Mouse (Mus musculus): Measurements from ENCODE around the gene Mapkap1. TPM values are rescaled to one million over a fixed set of nuclear protein-coding genes. Genes with fewer than 3 reads are reported as not detected.

The Mapkap1 gene
- polyA plus RNA-seq (2012; rRNA removed) = 23.3 and 52.5 TPM in 2 replicates

- Histone ChIP-seq H3K27me3 (ENCODE audit: control insufficient read depth, insufficient read depth, low read length) (no peaks in the 10 kb centered on the region), H3K36me3 (ENCODE audit: control insufficient read depth, insufficient read depth, low read length) (no peaks in the 10 kb centered on the region), H3K4me1 (ENCODE audit: control insufficient read depth, insufficient read depth, insufficient read length, low read length) (peaks cover 3% of the 10 kb centered on the region; the same call in 1 of the 2 replicates), H3K27ac (ENCODE audit: insufficient read depth, low read depth, low read length) (peak within 1 kb of the TSS; percentile 87), H3K4me3 (ENCODE audit: low read depth, low read length) (peak within 1 kb of the TSS; percentile 92)
- WGBS = under 1% methylated on average over 68 of the region's 68 CpGs
- TF ChIP-seq POLR2A (IDR thresholded peaks at IDR 0.05; ENCODE audit: low read depth, low read length) (peak; percentile 54), CTCF (IDR thresholded peaks at IDR 0.05; ENCODE audit: extremely low read depth, insufficient read length, insufficient replicate concordance, low read depth, low read length) (no peak)
Measured at GRCm38 (mm10) chr2:34406601-34407464, at the start of gene Mapkap1. Gene Mapkap1, plus strand, starts transcription at chr2:34406771.

GRCm38 (mm10) chr2:34363678-34364077 lies 42.9 kb upstream of the Mapkap1 start:
- Histone ChIP-seq H3K27ac (ENCODE audit: insufficient read depth, low read depth, low read length) (no peak overlapping the region), H3K27me3 (ENCODE audit: control insufficient read depth, insufficient read depth, low read length) (no peaks in the 10 kb centered on the region), H3K4me3 (ENCODE audit: low read depth, low read length) (no peak overlapping the region), H3K36me3 (ENCODE audit: control insufficient read depth, insufficient read depth, low read length) (no peaks in the 10 kb centered on the region), H3K4me1 (ENCODE audit: control insufficient read depth, insufficient read depth, insufficient read length, low read length) (no peaks in the 10 kb centered on the region)
- TF ChIP-seq CTCF (IDR thresholded peaks at IDR 0.05; ENCODE audit: extremely low read depth, insufficient read length, insufficient replicate concordance, low read depth, low read length) (no peak), POLR2A (IDR thresholded peaks at IDR 0.05; ENCODE audit: low read depth, low read length) (no peak)
- WGBS = 12% methylated on average over 1 of the region's 1 CpGs

- Histone ChIP-seq H3K4me1 (ENCODE audit: control insufficient read depth, insufficient read depth, insufficient read length, low read length) (no peaks in the 10 kb centered on the region; the same call in 1 of the 2 replicates), H3K27ac (ENCODE audit: insufficient read depth, low read depth, low read length) (no peak overlapping the region), H3K27me3 (ENCODE audit: control insufficient read depth, insufficient read depth, low read length) (no peaks in the 10 kb centered on the region), H3K36me3 (ENCODE audit: control insufficient read depth, insufficient read depth, low read length) (no peaks in the 10 kb centered on the region), H3K4me3 (ENCODE audit: low read depth, low read length) (no peak overlapping the region)
- TF ChIP-seq CTCF (IDR thresholded peaks at IDR 0.05; ENCODE audit: extremely low read depth, insufficient read length, insufficient replicate concordance, low read depth, low read length) = no peak
- TF ChIP-seq POLR2A (IDR thresholded peaks at IDR 0.05; ENCODE audit: low read depth, low read length) = no peak
- 71% methylated on average over 2 of the region's 2 CpGs for WGBS
Measured at GRCm38 (mm10) chr2:34367024-34367423, 39.5 kb upstream of the Mapkap1 start.

- WGBS = 66% methylated on average over 6 of the region's 6 CpGs
- H3K36me3 ChIP-seq (ENCODE audit: control insufficient read depth, insufficient read depth, low read length) = no peaks in the 10 kb centered on the region
- TF ChIP-seq POLR2A (IDR thresholded peaks at IDR 0.05; ENCODE audit: low read depth, low read length) = no peak
- no peaks in the 10 kb centered on the region for H3K27me3 ChIP-seq (ENCODE audit: control insufficient read depth, insufficient read depth, low read length)
- no peaks in the 10 kb centered on the region; the same call in 1 of the 2 replicates for H3K4me1 ChIP-seq (ENCODE audit: control insufficient read depth, insufficient read depth, insufficient read length, low read length)
- H3K27ac ChIP-seq (ENCODE audit: insufficient read depth, low read depth, low read length) = no peak overlapping the region
- no peak overlapping the region for H3K4me3 ChIP-seq (ENCODE audit: low read depth, low read length)
Measured at GRCm38 (mm10) chr2:34368396-34368795, 38.2 kb upstream of the Mapkap1 start.

- 48% methylated on average over 7 of the region's 7 CpGs for WGBS
- TF ChIP-seq CTCF (IDR thresholded peaks at IDR 0.05; ENCODE audit: extremely low read depth, insufficient read length, insufficient replicate concordance, low read depth, low read length) (no peak), POLR2A (IDR thresholded peaks at IDR 0.05; ENCODE audit: low read depth, low read length) (no peak)
- H3K27ac ChIP-seq (ENCODE audit: insufficient read depth, low read depth, low read length) = no peak overlapping the region
- H3K4me1 ChIP-seq (ENCODE audit: control insufficient read depth, insufficient read depth, insufficient read length, low read length) = no peaks in the 10 kb centered on the region; the same call in 1 of the 2 replicates
- H3K4me3 ChIP-seq (ENCODE audit: low read depth, low read length) = peak overlapping the region; percentile 83
- H3K36me3 ChIP-seq (ENCODE audit: control insufficient read depth, insufficient read depth, low read length) = no peaks in the 10 kb centered on the region
- no peaks in the 10 kb centered on the region for H3K27me3 ChIP-seq (ENCODE audit: control insufficient read depth, insufficient read depth, low read length)
Measured at GRCm38 (mm10) chr2:34370349-34370724, 36.2 kb upstream of the Mapkap1 start.

GRCm38 (mm10) chr2:34370725-34371440 lies 35.7 kb upstream of the Mapkap1 start:
- H3K27ac ChIP-seq (ENCODE audit: insufficient read depth, low read depth, low read length) = no peak overlapping the region

More at GRCm38 (mm10) chr2:34370725-34371440, 35.7 kb upstream of the Mapkap1 start:
- TF ChIP-seq CTCF (IDR thresholded peaks at IDR 0.05; ENCODE audit: extremely low read depth, insufficient read length, insufficient replicate concordance, low read depth, low read length) (no peak), POLR2A (IDR thresholded peaks at IDR 0.05; ENCODE audit: low read depth, low read length) (no peak)
- Histone ChIP-seq H3K27me3 (ENCODE audit: control insufficient read depth, insufficient read depth, low read length) (no peaks in the 10 kb centered on the region), H3K4me1 (ENCODE audit: control insufficient read depth, insufficient read depth, insufficient read length, low read length) (no peaks in the 10 kb centered on the region; the same call in 1 of the 2 replicates), H3K36me3 (ENCODE audit: control insufficient read depth, insufficient read depth, low read length) (no peaks in the 10 kb centered on the region), H3K4me3 (ENCODE audit: low read depth, low read length) (peak overlapping the region; percentile 83)
- 3% methylated on average over 42 of the region's 42 CpGs for WGBS

Measured in small intestine, adult 2 months (tissue).